Mouse (Mus musculus) T-helper 1 cell (primary cell): ENCODE measurements around the gene S100z.

Experiments
- in situ Hi-C: fragments of 300-600 bp; cut with MboI, MseI; formaldehyde crosslinking; loops from one replicate; pipeline ENCODE4 v1.15.1; 2025; ENCODE audit warnings: high pct_unique_total_duplicates

S100z gene

GRCm38 (mm10) chr13:95444824-95445223 lies 33.7 kb downstream of the S100z start, which contains the start of gene Crhbp:
Crhbp (minus strand) TSS chr13:95444924.
- in situ Hi-C loops = no loop called here

DNA sequence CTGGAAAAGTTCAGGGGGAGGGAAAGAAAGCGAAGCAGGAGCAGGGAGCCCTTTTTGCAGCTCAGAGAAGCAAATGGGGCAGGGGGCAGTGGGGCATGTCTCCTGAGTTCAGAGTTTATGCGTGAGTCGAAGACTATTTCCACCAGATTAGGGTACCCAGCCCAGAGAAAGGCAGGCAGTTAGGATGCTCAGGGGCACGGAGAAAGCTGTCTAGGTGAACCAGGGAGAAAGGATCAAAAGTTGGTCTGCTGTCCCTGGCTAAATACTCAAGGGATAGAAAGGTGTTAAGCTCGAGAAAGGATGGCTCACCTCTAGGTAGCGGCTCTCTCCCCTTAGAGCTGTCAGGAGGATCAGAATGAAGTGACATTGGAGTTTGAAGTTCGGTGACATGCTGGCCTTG lies 34.2 kb downstream of the S100z start:
- in situ Hi-C loops = no loop called here

- in situ Hi-C loops = no loop called here
Observed at GRCm38 (mm10) chr13:95443376-95444233, 34.9 kb downstream of the S100z start.

DNA sequence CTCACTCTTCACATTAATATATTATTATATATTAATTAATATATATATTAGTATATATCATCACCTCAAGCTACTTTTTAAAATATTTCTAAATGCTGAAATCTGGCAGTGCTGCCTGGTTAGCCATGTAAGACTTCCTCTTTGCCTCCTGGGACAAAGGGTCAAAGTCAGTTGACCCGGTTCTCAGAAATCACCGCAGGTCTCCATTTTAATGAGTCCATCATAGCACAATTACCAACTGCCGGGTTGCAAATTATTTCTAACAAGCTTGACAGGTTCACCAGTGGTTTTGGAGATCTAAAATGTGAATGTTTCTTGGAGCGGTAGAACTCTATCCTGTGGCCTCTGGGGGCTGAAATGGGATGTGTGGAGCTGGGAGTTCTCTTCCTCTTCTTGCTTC lies 35.6 kb downstream of the S100z start:
- in situ Hi-C loops = no loop called here

DNA sequence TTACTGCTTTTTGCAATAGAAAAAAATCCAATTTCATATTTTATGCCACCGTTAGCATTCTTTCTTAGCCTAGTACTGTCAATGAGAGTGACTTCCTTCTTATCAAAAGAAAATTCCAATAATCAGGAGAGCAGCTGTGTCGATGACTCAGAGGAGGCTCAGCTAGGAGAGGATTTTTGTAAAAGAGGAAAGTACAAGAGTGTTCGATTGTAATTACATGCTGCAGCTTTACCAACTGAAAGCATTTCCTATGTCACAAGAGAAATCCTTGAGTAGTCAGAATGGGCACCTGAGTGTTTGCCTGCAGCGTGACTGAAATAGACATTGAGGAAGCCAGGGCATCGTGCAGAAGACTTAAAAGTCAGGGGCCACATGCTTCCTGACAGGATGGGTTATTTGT lies 39.0 kb downstream of the S100z start:
- in situ Hi-C loops = no loop called here

DNA sequence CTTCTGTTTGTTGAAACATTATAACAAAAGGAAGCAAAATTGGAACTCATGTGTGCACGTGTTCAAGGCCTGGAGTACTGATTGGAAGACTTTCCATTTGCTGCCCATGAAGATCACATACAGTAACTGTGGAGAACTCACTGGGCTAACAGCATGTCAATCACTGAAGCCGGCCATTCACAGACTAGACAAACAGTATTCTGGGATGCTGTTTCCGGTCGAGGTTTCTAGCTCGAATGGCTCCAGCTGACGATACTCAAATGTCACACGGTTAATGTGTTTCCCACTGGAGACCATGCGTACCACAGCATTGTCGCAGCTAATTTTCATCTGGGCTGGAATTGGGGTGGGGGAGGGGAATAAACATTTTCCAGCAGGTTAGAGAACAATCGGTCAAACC lies 46.8 kb downstream of the S100z start:
- in situ Hi-C loops = no loop called here

- in situ Hi-C loops = no loop called here
Observed at GRCm38 (mm10) chr13:95427499-95427898, 51.0 kb downstream of the S100z start.
